Mouse (Mus musculus) kidney, adult 2 months (tissue): ENCODE measurements around the gene Basp1.

ENCODE experiments used
- CTCF ChIP-seq: fragments of 200-500 bp; conservative IDR thresholded peaks from 2 replicates; pipeline ENCODE4 v1.5.1; 2011; ENCODE audit warnings: low read depth, mild to moderate bottlenecking, control low read depth, low read length, moderate library complexity, mixed read lengths; ENCODE audit not compliant: insufficient read depth, insufficient read length
- POLR2A ChIP-seq: fragments of 200-500 bp; IDR thresholded peaks from one replicate; pipeline ENCODE4 v1.6.1; 2011; ENCODE audit warnings: low read depth, low read length, control low read depth

DNA sequence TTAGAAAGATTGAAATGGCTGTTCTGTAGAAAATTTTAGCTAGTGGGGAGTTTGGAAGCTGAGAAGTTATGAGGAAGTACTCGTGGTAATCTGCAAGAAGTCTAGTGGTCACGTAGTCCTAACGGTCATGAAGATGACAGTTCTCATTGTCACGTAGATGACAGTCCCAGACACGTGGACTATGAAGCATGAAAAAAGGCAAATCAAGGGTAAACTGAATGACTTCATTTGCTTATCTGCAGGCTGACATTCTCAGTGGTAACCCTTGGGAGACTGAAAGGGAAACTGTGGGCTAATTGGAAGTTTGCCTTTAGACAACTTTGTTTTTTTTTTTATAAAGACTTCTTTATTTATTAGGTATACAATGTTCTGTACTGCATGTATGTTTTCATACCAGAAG, 58.2 kb downstream of the Basp1 start:
- no peak for TF ChIP-seq CTCF
- TF ChIP-seq POLR2A = no peak
